Mouse (Mus musculus) left cerebral cortex, adult 9 months (tissue): ENCODE measurements at regions not wholly inside any gene's neighbourhood (a gene's known extent, or its start where the extent isn't known, plus 50 kb on each side); places are given as distances from the start of the nearest gene placed in this dataset.

Experiments used
- DNase-seq, 2 experiments: peaks; one replicate each; pipeline ENCODE4 v3.0.0; 2022; ENCODE audit warnings: low spot score in 2 of 2

- no peak for DNase-seq
Observed at GRCm38 (mm10) chrX:11568262-11568661, 240.6 kb downstream of the H2al1j start.

GRCm38 (mm10) chrX:11574354-11574753, 246.7 kb downstream of the H2al1j start:
- no peak for DNase-seq

- no peak for DNase-seq
Observed at GRCm38 (mm10) chrX:11575571-11575970, 247.9 kb downstream of the H2al1j start.

GRCm38 (mm10) chrX:11576287-11576686, 248.7 kb downstream of the H2al1j start:
- DNase-seq, result no peak

- no peak for DNase-seq
Observed at GRCm38 (mm10) chrX:11577294-11577693, 249.7 kb downstream of the H2al1j start.

GRCm38 (mm10) chrX:11585353-11585752, 257.7 kb downstream of the H2al1j start:
- no peak for DNase-seq

- no peak for DNase-seq
Observed at GRCm38 (mm10) chrX:11591391-11592187, 264.0 kb downstream of the H2al1j start.

GRCm38 (mm10) chrX:11594542-11594941, 266.9 kb downstream of the H2al1j start:
- DNase-seq, result no peak

GRCm38 (mm10) chrX:11597548-11597947, 269.9 kb downstream of the H2al1j start:
- DNase-seq, result peak in 1 of 2 experiments; percentile 21

- DNase-seq, result no peak
Observed at GRCm38 (mm10) chrX:11614237-11614636, 286.6 kb downstream of the H2al1j start.

- DNase-seq, result peak; percentile 25 to 55
Observed at GRCm38 (mm10) chrX:11621045-11621763, 293.6 kb downstream of the H2al1j start.

- DNase-seq, result no peak
Observed at GRCm38 (mm10) chrX:11626274-11626878, 298.8 kb downstream of the H2al1j start.

- no peak for DNase-seq
Observed at GRCm38 (mm10) chrX:11629362-11629761, 301.7 kb downstream of the H2al1j start.

- peak in 1 of 2 experiments; percentile 25 for DNase-seq
Observed at GRCm38 (mm10) chrX:11629906-11630305, 302.3 kb downstream of the H2al1j start.

- peak in 1 of 2 experiments; percentile 30 for DNase-seq
Observed at GRCm38 (mm10) chrX:11631186-11631913, 303.7 kb downstream of the H2al1j start.

GRCm38 (mm10) chrX:11632011-11632410, 304.4 kb downstream of the H2al1j start:
- peak in 1 of 2 experiments; percentile 28 for DNase-seq

GRCm38 (mm10) chrX:11633823-11634222, 306.2 kb downstream of the H2al1j start:
- DNase-seq, result no peak

GRCm38 (mm10) chrX:11644484-11644883, 316.9 kb downstream of the H2al1j start:
- DNase-seq, result no peak

- DNase-seq, result no peak
Observed at GRCm38 (mm10) chrX:11646681-11647526, 319.3 kb downstream of the H2al1j start.

GRCm38 (mm10) chrX:11647527-11647836, 319.9 kb downstream of the H2al1j start:
- DNase-seq, result no peak

GRCm38 (mm10) chrX:11653336-11653735, 325.7 kb downstream of the H2al1j start:
- DNase-seq, result no peak
